Mouse (Mus musculus) ES-Bruce4 (cell line): ENCODE results near the gene 1810009A15Rik.

Experiments
- CTCF ChIP-seq: IDR thresholded peaks from one replicate; pipeline ENCODE4 v1.8.1; 2011; ENCODE audit warnings: low read depth, low read length
- EP300 ChIP-seq: IDR thresholded peaks from 2 replicates; pipeline ENCODE4 v1.6.1; 2011; ENCODE audit warnings: low read depth, low read length; ENCODE audit not compliant: insufficient read depth
- POLR2A ChIP-seq: IDR thresholded peaks from one replicate; pipeline ENCODE4 v1.8.1; 2011; ENCODE audit warnings: low read length; ENCODE audit not compliant: insufficient read depth

DNA sequence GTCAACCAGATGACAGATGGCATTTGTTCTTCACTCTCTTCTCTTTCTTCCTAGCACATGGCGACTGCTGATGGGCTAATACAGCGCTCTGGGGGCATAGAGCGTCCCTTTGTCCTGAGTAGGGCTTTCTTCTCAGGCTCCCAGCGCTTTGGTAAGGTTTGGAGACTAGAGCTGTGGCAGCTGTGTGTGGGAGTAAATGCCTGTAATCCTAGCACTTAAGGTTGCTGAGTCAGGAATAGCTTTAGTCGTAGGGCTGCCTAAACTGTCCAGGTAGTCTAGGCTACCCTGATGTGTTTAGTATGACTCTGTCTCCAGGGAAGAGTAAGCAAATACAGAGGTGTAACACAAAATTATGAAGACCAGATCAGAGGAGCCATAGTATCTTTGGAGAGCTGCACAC is 23.2 kb downstream of the 1810009A15Rik start:
- TF ChIP-seq CTCF, result no peak
- no peak for TF ChIP-seq POLR2A
- no peak for TF ChIP-seq EP300
